Mouse (Mus musculus) hindbrain, postnatal 0 days (tissue): ENCODE data around the gene Ehd3. TPM values are rescaled to one million over a fixed set of nuclear protein-coding genes. Genes with fewer than 3 reads are reported as not detected.

Source experiments
- ATAC-seq: fragments of 200-750 bp; cut with Nextera tagmentation; 2 replicates; pipeline ENCODE4 v1.8.0; 2017; ENCODE audit warnings: mild to moderate bottlenecking, moderate TSS enrichment, moderate library complexity
- DNase-seq: peaks from one replicate; pipeline ENCODE4 v3.0.0-alpha.2; 2015; ENCODE audit warnings: low spot score
- H3K27ac ChIP-seq: fragments of 300-500 bp; sonication (generic); 2 replicates; pipeline ENCODE4 v1.5.1; 2014; ENCODE audit warnings: mild to moderate bottlenecking
- H3K27me3 ChIP-seq: fragments of 300-500 bp; sonication (generic); 2 replicates; pipeline ENCODE4 v1.6.1; 2014; ENCODE audit warnings: low read length, mixed read lengths; ENCODE audit not compliant: insufficient read depth
- H3K36me3 ChIP-seq: fragments of 300-500 bp; sonication (generic); 2 replicates; pipeline ENCODE4 v1.6.1; 2014; ENCODE audit warnings: low read length, mixed read lengths; ENCODE audit not compliant: insufficient read depth
- H3K4me1 ChIP-seq: fragments of 300-500 bp; sonication (generic); 2 replicates; pipeline ENCODE4 v1.6.1; 2014; ENCODE audit warnings: antibody characterized with exemption, low read length, mixed read lengths; ENCODE audit not compliant: insufficient read depth
- H3K4me2 ChIP-seq: fragments of 300-500 bp; sonication (generic); 2 replicates; pipeline ENCODE4 v1.6.1; 2014; ENCODE audit warnings: low read depth, mild to moderate bottlenecking, low read length, moderate library complexity, mixed read lengths
- H3K4me3 ChIP-seq: fragments of 300-500 bp; sonication (generic); 2 replicates; pipeline ENCODE4 v1.5.1; 2014; ENCODE audit warnings: low read length
- H3K9ac ChIP-seq: fragments of 300-500 bp; sonication (generic); replicated peaks from 2 replicates; pipeline ENCODE4 v1.6.1; 2014; ENCODE audit warnings: mild to moderate bottlenecking, low read length, moderate library complexity, mixed read lengths
- H3K9me3 ChIP-seq: fragments of 300-500 bp; sonication (generic); 2 replicates; pipeline ENCODE4 v1.6.1; 2016; ENCODE audit warnings: low read length, mixed read lengths
- CTCF ChIP-seq: IDR thresholded peaks from 2 replicates; pipeline ENCODE4 v1.5.1; 2016; ENCODE audit warnings: antibody characterized with exemption, control low read depth, low read depth
- WGBS: fragments of 180-500 bp; shearing (Covaris S2); extraction: QIAGEN DNeasy Blood & Tissue Kit; methylation state at CpG from one replicate; pipeline ENCODE4 v1.1.7; 2014; 5-methylcytosine and 5-hydroxymethylcytosine counted together
- polyA plus RNA-seq: library from polyadenylated mRNA; unstranded; fragments of >200 nt; fragmentation: Nextera tagmentation; extraction: Ambion mirVana; gene quantifications from 2 replicates; pipeline ENCODE4 v1.2.1, GENCODE M21; 2015
- total RNA-seq: library from RNA; depleted of rRNA; stranded (reverse); fragments of >200 nt; gene quantifications from 2 replicates; pipeline ENCODE4 v1.2.3, GENCODE M21; 2014

The Ehd3 gene
- total and polyA plus RNA-seq, 2 experiments from 2014 or later = 25.5 to 51.6 TPM

DNA sequence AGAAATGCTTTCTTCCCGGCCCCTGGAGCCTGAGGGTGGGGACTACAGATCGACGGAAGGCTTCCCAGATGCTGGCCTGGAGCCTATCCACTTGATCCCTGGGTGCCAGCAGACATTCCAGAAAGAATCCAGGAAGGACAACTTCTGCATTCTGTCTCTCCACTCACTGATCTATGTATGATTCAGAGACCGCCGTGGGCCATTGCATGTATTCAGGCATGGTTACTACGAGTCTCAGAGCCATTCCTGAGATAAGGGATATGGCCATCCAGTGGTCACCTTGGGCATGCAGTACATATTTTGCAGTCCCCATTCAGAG, 20.0 kb downstream of the Ehd3 start:
- no peak; the same call in 1 of the 2 replicates for ATAC-seq
- WGBS = 45% methylated on average over 6 of the region's 6 CpGs
- H3K9ac ChIP-seq = no peak overlapping the region
- no peak overlapping the region for H3K27ac ChIP-seq
- no peak overlapping the region for H3K4me3 ChIP-seq
- no peak for DNase-seq
- H3K27me3 ChIP-seq = no peaks in the 10 kb centered on the region
- H3K4me2 ChIP-seq = no peak overlapping the region
- H3K4me1 ChIP-seq = no peaks in the 10 kb centered on the region; the same call in 1 of the 2 replicates
- no peaks in the 10 kb centered on the region for H3K9me3 ChIP-seq
- peaks cover 19% of the 10 kb centered on the region; the same call in 1 of the 2 replicates for H3K36me3 ChIP-seq
- TF ChIP-seq CTCF = 0 out of 2 replicates have a peak, but pooled peaks have one; percentile 15

GRCm38 (mm10) chr17:73826106-73826505, 22.2 kb downstream of the Ehd3 start:
- Histone ChIP-seq H3K4me1 (no peaks in the 10 kb centered on the region; the same call in 1 of the 2 replicates), H3K27me3 (no peaks in the 10 kb centered on the region), H3K27ac (no peak overlapping the region), H3K4me2 (no peak overlapping the region), H3K9ac (no peak overlapping the region), H3K4me3 (no peak overlapping the region), H3K9me3 (no peaks in the 10 kb centered on the region), H3K36me3 (peaks cover 30% of the 10 kb centered on the region; the same call in 1 of the 2 replicates)
- no peak for DNase-seq
- WGBS = 93% methylated on average over 6 of the region's 6 CpGs
- ATAC-seq = no peak
- no peak for TF ChIP-seq CTCF

DNA sequence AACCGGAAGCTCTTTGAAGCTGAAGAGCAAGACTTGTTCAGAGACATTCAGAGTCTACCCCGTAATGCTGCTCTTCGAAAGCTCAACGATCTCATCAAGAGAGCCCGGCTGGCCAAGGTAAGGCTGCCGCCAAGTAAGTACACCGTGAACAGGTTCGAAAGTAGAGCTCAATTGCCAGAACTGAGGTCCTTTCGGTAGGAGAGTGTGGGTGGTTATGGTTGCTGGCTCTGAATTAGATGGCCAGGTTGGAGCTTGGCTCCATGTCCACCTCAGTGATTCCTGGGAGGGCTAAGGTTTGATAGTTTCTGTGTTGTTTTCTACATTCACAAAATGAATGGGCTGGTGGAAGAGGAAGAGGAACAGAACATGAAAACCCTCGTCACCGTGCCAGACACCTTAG, 23.5 kb downstream of the Ehd3 start:
- Histone ChIP-seq H3K4me1 (no peaks in the 10 kb centered on the region; the same call in 1 of the 2 replicates), H3K9me3 (no peaks in the 10 kb centered on the region), H3K36me3 (peaks cover 34% of the 10 kb centered on the region; the same call in 1 of the 2 replicates), H3K27ac (no peak overlapping the region), H3K27me3 (no peaks in the 10 kb centered on the region), H3K9ac (no peak overlapping the region), H3K4me3 (no peak overlapping the region), H3K4me2 (no peak overlapping the region)
- DNase-seq = no peak
- no peak for ATAC-seq
- 96% methylated on average over 11 of the region's 11 CpGs for WGBS
- no peak for TF ChIP-seq CTCF

DNA sequence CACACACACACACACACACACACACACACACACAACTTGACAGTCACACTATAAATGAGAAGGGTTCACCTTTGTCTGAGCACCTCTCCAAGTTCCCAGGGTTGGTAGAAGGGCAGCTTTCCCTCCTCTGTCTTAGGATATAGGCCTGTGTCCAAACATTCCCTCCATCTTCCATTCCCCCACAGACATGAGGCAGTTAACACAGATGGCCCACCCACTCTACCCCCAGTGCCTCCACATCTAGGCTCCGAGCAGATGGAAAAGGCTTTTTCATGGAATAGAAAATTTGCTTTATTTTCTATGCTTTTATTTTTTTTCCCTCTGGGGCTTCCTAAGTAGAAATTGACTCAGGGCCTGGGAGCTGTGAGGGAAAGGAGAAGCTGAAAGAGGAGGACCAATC, 26.6 kb downstream of the Ehd3 start:
- H3K27me3 ChIP-seq = no peaks in the 10 kb centered on the region
- no peak overlapping the region for H3K27ac ChIP-seq
- no peak overlapping the region for H3K4me2 ChIP-seq
- WGBS = 71% methylated on average over 1 of the region's 1 CpGs
- no peak for ATAC-seq
- H3K4me1 ChIP-seq = no peaks in the 10 kb centered on the region
- H3K9ac ChIP-seq = no peak overlapping the region
- H3K4me3 ChIP-seq = no peak overlapping the region
- TF ChIP-seq CTCF = no peak
- no peaks in the 10 kb centered on the region for H3K9me3 ChIP-seq
- no peak for DNase-seq
- H3K36me3 ChIP-seq = peaks cover 34% of the 10 kb centered on the region; the same call in 1 of the 2 replicates

DNA sequence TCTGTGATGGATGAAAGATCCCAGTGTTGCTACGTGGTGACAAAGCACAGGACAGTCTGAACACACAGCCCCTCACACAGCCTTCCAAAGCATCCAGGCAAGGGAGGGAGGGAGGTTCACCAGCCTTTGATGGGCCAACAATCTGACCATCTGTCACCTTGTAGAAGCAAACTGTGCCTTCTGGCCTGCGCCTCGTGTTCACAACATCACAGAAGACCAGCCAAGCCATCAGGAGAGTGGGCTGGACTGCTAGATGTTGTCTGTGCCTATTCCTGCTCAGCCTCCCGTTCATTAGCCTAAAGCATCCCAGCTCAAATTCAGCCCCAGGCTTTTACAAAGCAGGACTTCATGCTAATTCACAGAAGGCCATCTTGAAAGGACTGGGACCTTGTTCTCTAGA, 27.5 kb downstream of the Ehd3 start:
- TF ChIP-seq CTCF = no peak

DNA sequence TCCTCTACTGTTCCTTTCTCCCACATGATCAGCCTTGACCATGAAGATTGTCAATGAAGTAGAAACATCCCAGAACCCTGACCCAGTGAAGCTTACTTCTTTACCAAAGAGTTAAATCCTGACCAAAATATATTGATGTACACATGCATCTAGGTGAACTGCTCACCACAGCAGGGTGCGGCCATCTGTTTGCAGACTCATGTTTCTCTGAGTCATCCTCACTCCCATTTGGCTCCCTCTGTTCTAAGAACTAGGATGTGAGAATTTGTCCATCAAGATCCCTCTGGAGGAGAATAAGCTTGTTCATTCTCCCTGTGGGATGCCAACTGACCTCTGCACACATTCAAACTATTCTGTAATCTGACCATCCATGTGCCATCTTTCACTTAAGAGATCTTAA, 29.0 kb downstream of the Ehd3 start:
- Histone ChIP-seq H3K4me3 (no peak overlapping the region), H3K27ac (no peak overlapping the region), H3K9me3 (no peaks in the 10 kb centered on the region), H3K27me3 (no peaks in the 10 kb centered on the region), H3K36me3 (peaks cover 24% of the 10 kb centered on the region; the same call in 1 of the 2 replicates), H3K4me2 (no peak overlapping the region), H3K4me1 (no peaks in the 10 kb centered on the region), H3K9ac (no peak overlapping the region)
- WGBS = 92% methylated on average over 1 of the region's 1 CpGs
- TF ChIP-seq CTCF = no peak
- ATAC-seq = no peak
- DNase-seq = no peak

More for the DNA sequence above, 27.5 kb downstream of the Ehd3 start:
- no peak overlapping the region for H3K4me3 ChIP-seq
- ATAC-seq (peak; percentile 72), DNase-seq (peak; percentile 63)
- H3K27me3 ChIP-seq = no peaks in the 10 kb centered on the region
- H3K27ac ChIP-seq = no peak overlapping the region
- H3K4me1 ChIP-seq = no peaks in the 10 kb centered on the region
- H3K36me3 ChIP-seq = peaks cover 34% of the 10 kb centered on the region; the same call in 1 of the 2 replicates
- H3K9me3 ChIP-seq = no peaks in the 10 kb centered on the region
- no peak overlapping the region for H3K9ac ChIP-seq
- H3K4me2 ChIP-seq = no peak overlapping the region
- 59% methylated on average over 4 of the region's 4 CpGs for WGBS

DNA sequence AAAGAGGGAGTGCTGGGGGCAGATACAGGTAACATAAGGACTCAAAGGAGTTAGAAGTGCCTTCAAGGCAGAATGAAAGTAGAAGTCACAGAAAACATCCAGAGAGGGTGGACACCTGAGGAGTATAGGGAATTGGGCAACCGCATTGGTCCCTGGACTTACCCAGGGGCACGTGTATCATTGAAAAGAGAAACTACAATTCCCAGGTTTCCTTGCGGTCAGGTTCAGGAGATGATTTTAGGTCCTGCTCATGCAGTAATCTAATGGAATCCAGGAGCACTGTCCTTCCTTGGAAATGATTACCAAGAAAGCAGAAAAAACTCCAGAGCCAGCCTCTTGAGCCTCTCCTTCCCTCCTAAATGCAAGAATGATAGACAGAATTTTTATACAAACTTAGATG, 29.5 kb downstream of the Ehd3 start:
- no peak overlapping the region for H3K9ac ChIP-seq
- no peaks in the 10 kb centered on the region for H3K27me3 ChIP-seq
- no peak for TF ChIP-seq CTCF
- DNase-seq (no peak), ATAC-seq (no peak)
- H3K9me3 ChIP-seq = no peaks in the 10 kb centered on the region
- H3K36me3 ChIP-seq = peaks cover 19% of the 10 kb centered on the region; the same call in 1 of the 2 replicates
- H3K4me3 ChIP-seq = no peak overlapping the region
- H3K4me1 ChIP-seq = no peaks in the 10 kb centered on the region
- whole genome bisulfite sequencing = 81% methylated on average over 3 of the region's 3 CpGs
- no peak overlapping the region for H3K27ac ChIP-seq
- H3K4me2 ChIP-seq = no peak overlapping the region
